Mouse (Mus musculus) hindbrain, embryonic 13.5 days (tissue): ENCODE results near the gene Rsg1. TPM values are rescaled to one million over a fixed set of nuclear protein-coding genes. Genes with fewer than 3 reads are reported as not detected.
A peak's percentile ranks its signal among the peaks of the same experiment; 100 is the strongest.

Source experiments
- ATAC-seq: fragments of 200-750 bp; cut with Nextera tagmentation; 2 replicates; pipeline ENCODE4 v1.8.0; 2017; ENCODE audit warnings: moderate TSS enrichment; ENCODE audit not compliant: low FRiP score
- H3K27ac ChIP-seq: fragments of 300-500 bp; sonication (generic); 2 replicates; pipeline ENCODE4 v1.5.1; 2015; ENCODE audit warnings: inconsistent platforms, mild to moderate bottlenecking, moderate library complexity
- H3K27me3 ChIP-seq: fragments of 300-500 bp; sonication (generic); 2 replicates; pipeline ENCODE4 v1.6.1; 2015; ENCODE audit warnings: mild to moderate bottlenecking, inconsistent platforms
- H3K36me3 ChIP-seq: fragments of 300-500 bp; sonication (generic); 2 replicates; pipeline ENCODE4 v1.6.1; 2015; ENCODE audit warnings: mild to moderate bottlenecking, inconsistent platforms
- H3K4me1 ChIP-seq: fragments of 300-500 bp; sonication (generic); replicated peaks from 2 replicates; pipeline ENCODE4 v1.6.1; 2015; ENCODE audit warnings: inconsistent platforms
- H3K4me2 ChIP-seq: fragments of 300-500 bp; sonication (generic); 2 replicates; pipeline ENCODE4 v1.6.1; 2015; ENCODE audit warnings: inconsistent platforms, mild to moderate bottlenecking, moderate library complexity
- H3K4me3 ChIP-seq: fragments of 300-500 bp; sonication (generic); 2 replicates; pipeline ENCODE4 v1.5.1; 2015; ENCODE audit warnings: mild to moderate bottlenecking, inconsistent platforms
- H3K9ac ChIP-seq: fragments of 300-500 bp; sonication (generic); 2 replicates; pipeline ENCODE4 v1.6.1; 2015; ENCODE audit warnings: mild to moderate bottlenecking, inconsistent platforms
- H3K9me3 ChIP-seq: fragments of 300-500 bp; sonication (generic); 2 replicates; pipeline ENCODE4 v1.6.1; 2016; ENCODE audit warnings: inconsistent platforms
- WGBS: fragments of 180-500 bp; shearing (Covaris S2); methylation state at CpG from one replicate; pipeline ENCODE4 v1.1.7; 2015; 5-methylcytosine and 5-hydroxymethylcytosine counted together
- polyA plus RNA-seq: library from polyadenylated mRNA; unstranded; fragments of >200 nt; fragmentation: Nextera tagmentation; extraction: Ambion mirVana; gene quantifications from 2 replicates; pipeline ENCODE4 v1.2.1, GENCODE M21; 2015

Rsg1 gene
- polyA plus RNA-seq, 1 experiment from 2014 or later: 8.5 TPM

DNA sequence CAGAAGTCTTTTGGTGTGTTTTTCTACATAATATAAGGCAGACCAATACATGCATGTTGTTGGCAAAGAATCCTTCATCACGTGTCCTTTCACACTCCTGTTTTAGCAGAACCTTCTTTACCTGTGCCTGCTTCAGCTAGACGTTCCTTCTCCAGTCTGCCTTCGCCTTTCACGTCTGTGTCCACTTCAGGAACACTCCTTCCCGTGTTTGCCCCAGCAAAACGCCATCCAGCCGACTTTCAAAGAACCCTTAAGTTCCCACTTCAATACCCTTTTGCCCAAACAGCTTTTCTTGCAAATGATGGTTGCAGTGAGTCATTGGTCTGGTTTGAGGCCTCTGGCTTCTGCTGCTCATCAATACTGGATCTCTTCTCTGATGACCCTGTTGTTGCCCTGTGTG is 22.5 kb upstream of the Rsg1 start:
- Histone ChIP-seq H3K4me2 (no peak overlapping the region), H3K27me3 (no peaks in the 10 kb centered on the region), H3K9me3 (no peaks in the 10 kb centered on the region), H3K36me3 (peaks cover 45% of the 10 kb centered on the region), H3K4me1 (peaks cover 9% of the 10 kb centered on the region; the same call in 1 of the 2 replicates), H3K27ac (no peak overlapping the region), H3K9ac (no peak overlapping the region), H3K4me3 (no peak overlapping the region)
- no peak for ATAC-seq
- WGBS: 92% methylated on average over 7 of the region's 7 CpGs

DNA sequence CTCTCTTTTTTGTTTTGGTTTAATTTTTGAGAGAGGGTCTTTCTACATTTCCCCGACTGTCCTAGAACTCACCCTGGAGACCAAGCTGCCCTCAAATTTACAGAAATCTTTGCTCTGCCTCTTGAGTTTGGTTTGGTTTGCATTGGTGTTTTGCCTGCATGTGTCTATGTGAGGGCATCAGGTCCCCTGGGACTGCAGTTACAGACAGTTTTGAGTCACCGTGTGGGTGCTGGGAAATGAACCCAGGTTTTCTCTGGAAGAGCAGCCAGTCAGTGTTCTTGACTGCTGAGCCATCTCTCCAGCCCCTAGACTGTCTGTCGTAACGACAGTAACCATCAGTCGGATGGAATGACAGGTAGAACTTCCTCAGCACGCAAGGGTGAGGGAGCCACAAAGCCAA is 19.2 kb upstream of the Rsg1 start:
- no peak for ATAC-seq

DNA sequence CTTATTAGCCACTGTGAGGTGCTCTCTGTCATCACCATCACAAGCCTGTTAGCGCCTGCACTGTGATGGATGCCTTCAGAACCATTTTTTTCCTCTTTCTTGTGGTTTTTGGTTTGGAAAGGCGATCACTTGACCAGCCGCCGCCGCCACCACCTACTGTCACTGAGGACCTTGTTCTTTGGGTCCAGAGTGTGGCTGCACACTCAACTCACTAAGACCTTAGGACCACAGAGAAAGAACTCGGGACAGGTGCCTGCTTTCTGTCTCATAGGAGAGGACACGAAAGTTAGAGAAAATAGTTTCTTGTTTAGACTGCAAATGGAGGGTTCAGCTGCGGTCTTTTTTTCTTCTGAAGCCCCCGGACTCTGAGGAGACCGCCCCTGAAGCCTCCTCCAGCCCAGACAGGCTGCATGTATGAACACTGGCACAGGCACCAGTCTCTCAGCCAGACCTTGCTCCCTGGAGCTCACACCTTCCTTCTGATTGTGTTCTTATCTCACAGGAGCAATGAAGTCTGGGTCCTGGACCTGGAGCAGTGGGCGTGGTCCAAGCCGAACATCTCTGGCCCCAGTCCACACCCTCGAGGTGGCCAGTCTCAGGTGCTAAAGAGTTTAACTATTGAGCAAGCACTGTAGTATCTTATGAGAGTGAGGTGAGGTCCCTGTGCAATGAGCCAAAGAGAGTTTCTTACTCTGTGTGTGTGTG is 16.6 kb upstream of the Rsg1 start:
- WGBS: over 99% methylated on average over 13 of the region's 13 CpGs
- peaks cover 86% of the 10 kb centered on the region for H3K36me3 ChIP-seq
- H3K9me3 ChIP-seq: no peaks in the 10 kb centered on the region
- no peak overlapping the region for H3K9ac ChIP-seq
- no peaks in the 10 kb centered on the region for H3K4me1 ChIP-seq
- no peak for ATAC-seq
- no peak overlapping the region for H3K4me2 ChIP-seq
- H3K4me3 ChIP-seq: no peak overlapping the region
- H3K27me3 ChIP-seq: no peaks in the 10 kb centered on the region
- no peak overlapping the region for H3K27ac ChIP-seq

More for the DNA sequence above, 19.2 kb upstream of the Rsg1 start:
- no peak overlapping the region for H3K9ac ChIP-seq
- peaks cover 73% of the 10 kb centered on the region for H3K36me3 ChIP-seq
- no peaks in the 10 kb centered on the region for H3K27me3 ChIP-seq
- no peak overlapping the region for H3K4me3 ChIP-seq
- no peak overlapping the region for H3K4me2 ChIP-seq
- H3K27ac ChIP-seq: no peak overlapping the region
- 98% methylated on average over 6 of the region's 6 CpGs for WGBS
- no peaks in the 10 kb centered on the region for H3K4me1 ChIP-seq
- H3K9me3 ChIP-seq: no peaks in the 10 kb centered on the region

DNA sequence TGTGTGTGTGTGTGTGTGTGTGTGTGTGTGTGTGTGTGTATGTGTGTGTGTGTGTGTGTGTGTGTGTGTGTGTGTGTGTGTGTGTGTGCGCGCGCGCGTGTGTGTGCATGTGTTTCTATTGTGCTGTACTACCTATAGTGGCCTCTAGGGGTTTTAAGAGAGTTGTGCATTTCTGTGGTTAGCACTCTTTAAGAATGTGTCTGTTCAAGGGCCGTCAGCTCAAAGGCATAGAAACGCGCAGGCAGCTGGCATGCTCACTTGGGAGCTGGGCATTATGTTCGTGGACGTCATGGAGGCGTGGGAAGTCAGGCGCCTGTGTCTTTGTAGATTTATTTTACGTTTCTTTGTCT is 16.1 kb upstream of the Rsg1 start:
- no peak overlapping the region for H3K9ac ChIP-seq
- no peaks in the 10 kb centered on the region for H3K9me3 ChIP-seq
- H3K36me3 ChIP-seq: peaks cover 88% of the 10 kb centered on the region
- no peak overlapping the region for H3K4me2 ChIP-seq
- H3K27me3 ChIP-seq: no peaks in the 10 kb centered on the region
- no peak for ATAC-seq
- no peaks in the 10 kb centered on the region for H3K4me1 ChIP-seq
- H3K27ac ChIP-seq: no peak overlapping the region
- 97% methylated on average over 13 of the region's 13 CpGs for WGBS
- H3K4me3 ChIP-seq: no peak overlapping the region

DNA sequence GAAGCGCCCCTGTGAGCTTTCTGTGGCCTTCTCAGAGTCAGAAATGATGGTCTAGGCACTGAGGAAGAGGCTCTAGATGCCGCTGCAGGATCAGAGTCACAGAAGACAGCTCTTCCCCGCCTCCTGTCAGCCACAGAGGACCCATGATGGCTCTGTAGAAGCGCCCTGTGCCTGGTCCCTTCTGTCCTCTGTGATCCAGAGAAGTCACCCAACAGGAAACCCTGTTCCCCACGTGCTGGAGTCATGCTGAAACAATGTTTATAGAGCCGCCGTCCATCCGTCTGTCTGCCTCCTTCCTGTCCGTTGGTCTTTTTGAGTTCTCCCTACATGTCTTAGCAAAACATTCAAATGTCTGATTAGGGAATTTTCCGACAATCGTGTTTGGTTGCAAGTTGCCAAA is 12.8 kb upstream of the Rsg1 start:
- 81% methylated on average over 11 of the region's 11 CpGs for WGBS

DNA sequence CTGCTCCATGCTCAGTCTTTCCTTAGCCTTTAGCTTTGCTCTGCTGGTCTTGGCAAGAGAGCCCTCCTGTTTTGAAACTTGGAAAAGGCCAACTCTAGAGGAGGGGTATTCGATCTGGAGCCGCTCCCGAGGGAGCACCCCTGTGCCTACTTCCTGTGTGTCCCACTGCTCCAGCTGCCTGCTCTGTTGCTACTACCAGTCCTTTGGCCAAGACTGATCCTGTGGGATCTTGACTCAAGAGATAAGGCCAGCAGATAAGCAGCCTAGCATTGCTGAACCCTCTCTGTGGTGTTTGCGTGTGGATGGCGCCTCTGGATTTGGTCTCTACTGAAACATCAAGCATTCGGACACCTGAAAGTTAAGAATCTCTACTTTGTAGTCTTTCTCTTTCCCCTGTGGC is 11.6 kb upstream of the Rsg1 start:
- H3K4me3 ChIP-seq: no peak overlapping the region
- H3K4me2 ChIP-seq: no peak overlapping the region
- no peaks in the 10 kb centered on the region for H3K27me3 ChIP-seq
- H3K4me1 ChIP-seq: no peaks in the 10 kb centered on the region
- H3K9me3 ChIP-seq: no peaks in the 10 kb centered on the region
- H3K27ac ChIP-seq: no peak overlapping the region
- no peak overlapping the region for H3K9ac ChIP-seq
- peaks cover 69% of the 10 kb centered on the region for H3K36me3 ChIP-seq
- WGBS: 97% methylated on average over 6 of the region's 6 CpGs
- no peak for ATAC-seq

More for the DNA sequence above, 12.8 kb upstream of the Rsg1 start:
- no peak overlapping the region for H3K4me2 ChIP-seq
- no peak for ATAC-seq
- no peak overlapping the region for H3K27ac ChIP-seq
- H3K4me3 ChIP-seq: no peak overlapping the region
- peaks cover 79% of the 10 kb centered on the region for H3K36me3 ChIP-seq
- no peaks in the 10 kb centered on the region for H3K9me3 ChIP-seq
- H3K27me3 ChIP-seq: no peaks in the 10 kb centered on the region
- H3K4me1 ChIP-seq: no peaks in the 10 kb centered on the region
- no peak overlapping the region for H3K9ac ChIP-seq

DNA sequence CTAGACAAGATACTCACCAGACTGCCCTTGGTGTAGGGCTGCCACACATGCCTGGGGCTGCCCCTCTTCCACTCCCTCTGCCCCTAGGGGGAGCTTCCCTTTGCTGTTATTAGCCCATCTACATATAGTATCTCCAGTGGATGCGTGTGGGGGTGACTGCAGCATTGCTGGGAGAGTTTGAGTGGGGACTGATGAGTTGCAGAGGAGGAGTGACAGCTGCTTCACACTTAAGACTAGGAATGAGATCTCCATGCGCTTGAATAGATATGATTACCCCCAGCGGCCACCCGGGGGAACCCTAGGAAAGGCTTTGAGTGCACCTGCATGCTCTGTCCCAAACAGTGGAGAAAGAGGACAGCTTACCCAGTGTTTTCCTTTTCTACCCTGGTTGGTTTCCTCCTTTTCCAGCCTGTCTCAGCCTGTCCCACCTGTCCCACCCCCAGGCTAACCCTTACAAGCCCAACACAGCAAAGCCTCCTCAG is 9.1 kb upstream of the Rsg1 start:
- no peak overlapping the region for H3K4me2 ChIP-seq
- H3K27ac ChIP-seq: no peak overlapping the region
- 81% methylated on average over 4 of the region's 4 CpGs for WGBS
- H3K4me1 ChIP-seq: no peaks in the 10 kb centered on the region
- no peak overlapping the region for H3K9ac ChIP-seq
- H3K9me3 ChIP-seq: no peaks in the 10 kb centered on the region
- H3K4me3 ChIP-seq: no peak overlapping the region
- H3K36me3 ChIP-seq: peaks cover 48% of the 10 kb centered on the region
- H3K27me3 ChIP-seq: no peaks in the 10 kb centered on the region
- no peak for ATAC-seq

DNA sequence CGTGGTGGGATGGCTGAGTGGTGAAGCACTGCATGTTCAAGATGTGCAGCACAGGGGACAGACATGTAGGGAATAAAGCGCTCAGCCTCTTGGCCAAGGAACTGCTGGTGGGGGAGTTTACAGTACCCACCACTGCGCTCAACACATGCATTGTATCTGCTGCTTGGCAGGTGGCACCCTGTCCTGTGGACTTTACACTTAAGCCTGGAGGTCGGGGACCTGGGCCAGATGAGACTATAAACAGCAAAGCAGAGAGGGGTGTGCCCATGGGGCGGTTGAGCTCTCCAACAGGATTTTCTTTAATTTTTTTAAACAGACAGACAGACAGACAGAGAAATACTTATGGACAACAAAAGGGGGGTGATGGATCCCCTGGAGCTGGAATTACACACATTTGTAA is 6.7 kb upstream of the Rsg1 start:
- peaks cover 5% of the 10 kb centered on the region; the same call in 1 of the 2 replicates for H3K4me1 ChIP-seq
- H3K27ac ChIP-seq: no peak overlapping the region
- H3K9ac ChIP-seq: no peak overlapping the region
- no peak overlapping the region for H3K4me2 ChIP-seq
- ATAC-seq: no peak
- 94% methylated on average over 5 of the region's 5 CpGs for WGBS
- no peak overlapping the region for H3K4me3 ChIP-seq
- no peaks in the 10 kb centered on the region for H3K27me3 ChIP-seq
- no peaks in the 10 kb centered on the region for H3K9me3 ChIP-seq
- peaks cover 23% of the 10 kb centered on the region for H3K36me3 ChIP-seq

DNA sequence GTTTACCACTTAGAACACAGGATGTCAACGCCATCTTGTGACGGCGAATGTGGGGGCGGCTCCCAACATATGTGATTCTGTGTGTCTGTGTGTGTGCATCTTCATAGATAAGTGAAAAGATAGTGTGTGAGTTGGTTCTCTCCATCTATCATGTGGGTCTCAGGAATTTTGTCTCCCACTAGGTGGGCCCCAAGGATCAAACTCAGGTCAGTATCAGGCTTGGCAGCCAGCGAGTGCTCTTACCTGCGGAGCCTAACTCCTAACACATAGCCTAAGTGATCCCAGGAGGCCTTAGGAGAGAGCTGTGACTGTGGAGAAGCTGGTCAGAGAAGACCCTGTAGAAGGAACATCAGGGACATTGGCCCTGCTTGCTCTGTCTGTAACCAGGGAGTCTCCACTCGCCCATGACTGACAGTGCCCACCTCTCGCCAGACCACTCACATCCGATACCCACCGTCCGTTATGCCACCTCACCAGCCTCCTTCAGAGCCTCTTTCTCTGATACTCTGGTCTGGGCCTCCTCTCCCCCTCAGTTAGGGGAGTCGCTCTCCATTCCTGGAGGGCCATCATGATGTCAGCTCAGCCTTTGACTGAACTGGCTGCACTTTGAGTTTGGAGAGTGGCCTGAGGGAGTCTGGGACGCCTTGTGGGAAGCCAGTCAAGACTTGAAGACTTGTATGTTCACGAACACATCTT is 3.1 kb upstream of the Rsg1 start:
- Histone ChIP-seq H3K4me1 (peaks cover 23% of the 10 kb centered on the region), H3K4me3 (peak overlapping the region; percentile 41), H3K36me3 (0 out of 2 replicates have a peak, but pooled peaks cover 2% of the 10 kb centered on the region), H3K9me3 (no peaks in the 10 kb centered on the region), H3K27ac (peak overlapping the region; percentile 70), H3K9ac (peak overlapping the region; percentile 59; the same call in 1 of the 2 replicates), H3K4me2 (peak overlapping the region; percentile 57), H3K27me3 (no peaks in the 10 kb centered on the region)
- ATAC-seq: peak; percentile 15; the same call in 1 of the 2 replicates
- 76% methylated on average over 14 of the region's 14 CpGs for WGBS

DNA sequence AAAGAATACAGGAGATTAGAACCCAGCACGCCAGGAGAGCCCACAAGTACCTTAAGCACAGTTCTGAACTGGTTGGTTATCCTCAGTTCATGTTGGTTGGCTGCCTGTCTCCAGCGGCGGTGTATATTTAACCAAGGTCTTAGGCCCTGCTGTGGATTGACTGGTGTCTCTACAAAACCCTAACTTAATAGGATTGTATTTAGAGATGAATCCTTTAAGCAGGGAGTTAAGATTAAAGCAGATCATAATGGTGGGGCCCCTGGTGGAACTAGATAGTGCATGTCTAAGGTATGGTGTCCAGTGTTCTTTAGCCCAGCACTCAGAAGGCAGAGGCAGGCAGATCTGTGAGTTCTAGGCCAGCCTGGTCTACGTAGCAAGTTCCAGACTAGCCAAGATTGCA is 2.1 kb upstream of the Rsg1 start:
- Histone ChIP-seq H3K36me3 (0 out of 2 replicates have a peak, but pooled peaks cover 2% of the 10 kb centered on the region), H3K4me3 (no peak overlapping the region), H3K4me1 (peaks cover 23% of the 10 kb centered on the region), H3K9ac (no peak overlapping the region), H3K27ac (no peak overlapping the region), H3K27me3 (no peaks in the 10 kb centered on the region), H3K9me3 (no peaks in the 10 kb centered on the region), H3K4me2 (no peak overlapping the region)
- ATAC-seq: no peak
- WGBS: 92% methylated on average over 4 of the region's 4 CpGs

DNA sequence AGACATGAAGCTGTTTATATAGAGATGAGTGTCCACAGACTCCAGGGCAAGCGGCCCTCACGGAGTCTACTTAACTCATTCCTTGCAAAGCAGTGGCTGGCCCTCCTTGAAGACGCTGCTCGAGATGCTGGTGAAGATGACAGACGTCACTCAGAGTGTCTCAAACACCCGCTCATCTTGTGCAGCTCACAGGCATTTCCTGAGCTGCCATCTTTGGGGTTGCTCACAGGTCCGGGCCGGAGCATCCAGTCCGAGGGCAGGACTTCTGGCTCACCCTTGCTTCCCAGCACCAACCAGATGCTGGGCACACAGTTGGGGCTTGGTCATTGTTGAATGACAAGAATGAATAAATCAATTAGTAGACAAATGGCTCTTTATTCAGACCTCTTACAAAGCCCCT is 864 bp upstream of the Rsg1 start:
- 74% methylated on average over 9 of the region's 9 CpGs for WGBS
- H3K4me3 ChIP-seq: no peak overlapping the region
- no peaks in the 10 kb centered on the region for H3K9me3 ChIP-seq
- ATAC-seq: no peak
- peak overlapping the region; percentile 79 for H3K27ac ChIP-seq
- peaks cover 23% of the 10 kb centered on the region for H3K4me1 ChIP-seq
- H3K4me2 ChIP-seq: peak overlapping the region; percentile 89
- no peaks in the 10 kb centered on the region for H3K36me3 ChIP-seq
- H3K9ac ChIP-seq: peak overlapping the region; percentile 77; the same call in 1 of the 2 replicates
- H3K27me3 ChIP-seq: no peaks in the 10 kb centered on the region

DNA sequence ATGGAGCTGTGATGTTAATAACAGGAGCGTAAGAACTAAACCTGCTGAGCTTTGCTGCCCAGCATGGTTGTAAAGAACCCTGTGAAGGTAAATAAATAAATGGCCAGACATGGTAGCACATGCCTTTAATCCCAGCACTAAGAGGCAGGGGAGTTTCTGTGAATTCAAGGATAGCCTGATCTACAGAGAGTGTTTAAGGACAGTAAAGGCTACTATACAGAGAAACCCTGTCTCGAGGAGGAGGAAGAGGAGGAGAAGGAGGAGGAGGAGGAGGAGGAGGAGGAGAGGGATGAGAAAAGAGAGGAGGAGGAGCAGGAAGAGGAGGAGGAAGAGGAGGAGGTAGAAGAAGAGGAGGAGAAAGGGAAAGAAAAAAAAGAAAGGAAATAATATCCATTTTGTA is 414 bp upstream of the Rsg1 start:
- 39% methylated on average over 2 of the region's 2 CpGs for WGBS
- H3K36me3 ChIP-seq: no peaks in the 10 kb centered on the region
- H3K27me3 ChIP-seq: no peaks in the 10 kb centered on the region
- no peak for ATAC-seq
- H3K27ac ChIP-seq: peak overlapping the region; percentile 79
- H3K4me3 ChIP-seq: peak overlapping the region; percentile 59
- peak overlapping the region; percentile 89 for H3K4me2 ChIP-seq
- no peaks in the 10 kb centered on the region for H3K9me3 ChIP-seq
- H3K4me1 ChIP-seq: peaks cover 23% of the 10 kb centered on the region
- H3K9ac ChIP-seq: peak overlapping the region; percentile 77; the same call in 1 of the 2 replicates
